Mouse (Mus musculus): ENCODE measurements around the gene C1d. TPM values are rescaled to one million over a fixed set of nuclear protein-coding genes. Genes with fewer than 3 reads are reported as not detected.

C1d gene
- total RNA-seq (2023), result 10 to 100 TPM; 42.0 to 42.4 TPM

DNA sequence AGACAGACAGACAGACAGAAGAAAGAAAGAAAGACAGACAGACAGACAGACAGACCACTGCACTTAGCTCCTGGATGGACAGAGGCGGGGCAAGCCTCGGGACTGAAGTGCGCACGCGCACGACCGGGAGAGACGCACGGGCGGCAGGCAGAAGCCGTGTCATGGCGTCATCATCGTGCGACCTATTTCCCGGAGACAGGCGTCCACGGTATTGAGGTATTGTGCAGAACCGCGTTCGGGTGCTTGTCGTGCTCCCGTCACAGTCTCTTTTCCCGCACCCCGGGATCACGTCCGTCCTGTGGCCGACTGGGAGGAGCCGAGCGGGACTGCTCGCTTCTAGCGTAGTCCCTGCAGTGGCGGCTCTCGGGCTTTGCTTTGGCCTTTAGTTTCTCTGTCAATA, at the start of gene C1d:
TSS of gene C1d (plus strand) at position 137 of the 400 bp plus-strand sequence.

DNA sequence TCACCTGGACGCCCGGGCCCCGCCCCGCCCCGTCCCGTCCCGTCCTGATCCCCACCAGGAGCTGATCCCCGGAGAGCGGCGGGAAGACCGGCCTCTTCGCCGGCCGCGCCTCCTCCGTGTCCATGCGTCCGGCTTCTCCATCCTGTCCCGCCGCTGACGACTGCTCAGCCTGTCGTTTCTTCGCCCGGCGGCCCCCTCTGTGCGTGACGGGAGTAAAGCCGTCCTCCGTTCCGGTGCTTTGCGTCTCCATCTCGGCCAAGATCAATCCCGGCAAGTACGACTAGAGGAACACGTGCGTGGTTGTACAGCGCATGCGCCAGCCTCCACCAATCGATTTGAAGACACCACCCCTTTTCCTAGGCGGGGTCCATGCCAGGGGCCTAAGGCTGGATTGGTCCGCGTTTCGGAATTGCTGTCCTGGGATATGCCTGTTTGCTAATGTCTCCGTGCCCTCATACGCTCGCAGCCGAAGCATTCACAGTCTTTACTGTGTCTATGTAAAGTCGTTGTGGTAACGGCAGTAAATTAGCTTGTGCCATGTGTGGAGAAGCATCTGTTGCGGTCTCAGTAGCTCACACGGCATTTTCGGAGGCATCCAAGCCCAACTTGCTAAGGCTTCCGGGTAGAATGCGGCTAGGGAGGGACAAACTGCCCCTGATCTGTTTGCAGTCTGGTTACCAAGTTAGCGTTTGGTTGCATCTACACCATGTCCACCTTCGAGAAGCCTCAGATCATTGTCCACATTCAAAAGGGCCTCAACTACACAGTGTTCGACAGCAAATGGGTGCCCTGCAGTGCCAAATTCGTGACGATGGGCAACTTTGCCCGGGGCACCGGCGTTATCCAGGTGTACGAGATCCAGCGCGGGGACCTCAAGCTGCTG, 45.9 kb upstream of the C1d start, which contains the start of gene Pno1:
TSS of gene Pno1 (minus strand) at position 311 of the 883 bp plus-strand sequence.

Other genes with a start within 250 kb of the C1d start
- gene Cnrip1, start 206.0 kb upstream of the C1d start, total RNA-seq (2023), result 1 to 10 TPM; 3.1 to 4.3 TPM
- gene Plek, start 205.2 kb upstream of the C1d start, total RNA-seq (2023), result 100 to 1,000 TPM; 385 to 484 TPM
- gene Ppp3r1, start 98.3 kb upstream of the C1d start, total RNA-seq (2023), result 10 to 100 TPM; 87.0 to 91.6 TPM
- gene Wdr92, start 75.5 kb upstream of the C1d start, total RNA-seq (2023), result 1 to 10 TPM; 4.8 to 7.0 TPM
- 10 to 100 TPM; 19.6 to 23.2 TPM for gene Pno1, start 46.0 kb upstream of the C1d start, total RNA-seq (2023)

Data from monocyte, adult 59 days (primary cell).